Mouse (Mus musculus): ENCODE data around the gene Olfr156. TPM values are rescaled to one million over a fixed set of nuclear protein-coding genes. Genes with fewer than 3 reads are reported as not detected.

Olfr156 gene
- total and polyA plus RNA-seq, 3 experiments: not detected

DNA sequence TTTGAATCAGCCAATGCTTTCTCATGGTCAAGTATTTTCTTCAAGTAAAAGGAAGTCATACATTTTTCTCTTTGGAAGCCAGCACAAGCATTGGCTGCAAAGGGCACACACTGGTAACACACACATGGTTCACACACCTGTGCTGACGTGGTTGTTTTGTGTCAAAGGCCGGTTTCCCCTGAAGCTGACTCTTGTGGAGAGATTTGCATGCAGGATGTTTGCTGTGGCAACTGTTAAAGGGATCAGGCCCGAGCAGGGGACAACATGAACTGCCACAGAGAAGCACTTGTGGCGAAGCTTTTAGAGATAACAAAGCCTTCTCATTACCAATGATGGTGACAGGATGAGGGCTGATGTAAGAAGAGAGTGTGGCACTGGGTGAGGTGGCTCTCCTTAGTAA is 11.1 kb upstream of the Olfr156 start:
- no peak overlapping the region for H3K27ac ChIP-seq (ENCODE audit: insufficient read depth, low read depth)

DNA sequence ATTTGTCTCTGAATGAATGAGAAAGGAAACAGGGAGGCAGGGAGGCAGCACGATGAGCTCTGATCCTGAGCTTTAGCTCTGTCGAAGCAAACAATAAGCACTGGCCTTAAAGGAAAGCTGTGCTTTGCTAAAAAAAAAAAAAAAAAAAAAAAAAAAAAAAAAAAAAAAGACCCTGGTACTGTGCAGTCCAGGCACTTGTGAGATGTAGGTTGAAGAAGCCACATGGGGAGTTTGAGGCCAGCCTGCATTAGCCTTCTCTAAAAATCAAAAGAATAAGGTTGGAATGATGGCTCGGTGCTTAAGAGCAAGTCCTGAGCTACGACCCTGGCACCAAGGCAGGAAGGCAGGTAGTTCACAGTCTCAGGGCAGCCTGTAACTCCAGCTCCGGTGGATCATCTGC is 10.1 kb upstream of the Olfr156 start:
- Histone ChIP-seq H3K27me3 (replicated peaks) (peaks cover 45% of the 10 kb centered on the region), H3K4me1 (ENCODE audit: control insufficient read depth in 1 of 2, insufficient read depth in 2 of 2) (peaks cover 0 to 13% of the 10 kb centered on the region in 2 experiments; a peak in 2 of 4 replicates)

More for the DNA sequence above, 11.1 kb upstream of the Olfr156 start:
- in situ Hi-C loops (cut with MboI; ENCODE audit: low pct_ligation_motif_present, low pct_unique_long_range_greater_than_20kb, low sequenced_read_pairs): no loop called here
- Histone ChIP-seq H3K36me3 (replicated peaks in 1 of 2; ENCODE audit: control insufficient read depth in 1 of 2, insufficient read depth in 1 of 2, low read length in 1 of 2) (no peaks in the 10 kb centered on the region), H3K27me3 (replicated peaks) (peaks cover 43% of the 10 kb centered on the region), H3K4me1 (ENCODE audit: control insufficient read depth in 1 of 2, insufficient read depth in 2 of 2) (peaks cover 0 to 13% of the 10 kb centered on the region in 2 experiments; a peak in 2 of 4 replicates), H3K4me3 (replicated peaks in 1 of 3; ENCODE audit: low read depth in 2 of 3, low read length in 2 of 3, poor library complexity in 1 of 3) (no peak overlapping the region), H3K9ac (ENCODE audit: insufficient read depth, low read depth) (no peak overlapping the region), H3K79me2 (replicated peaks; ENCODE audit: control insufficient read depth, extremely low read depth, insufficient read depth, poor library complexity, severe bottlenecking) (no peaks in the 10 kb centered on the region), H3K4me2 (ENCODE audit: insufficient read depth, low read depth, poor library complexity, severe bottlenecking) (no peak overlapping the region), H3K9me3 (replicated peaks; ENCODE audit: low read length) (no peaks in the 10 kb centered on the region)
- peak; percentile 34 for DNase-seq (ENCODE audit: extremely low read depth)
- TF ChIP-seq RCOR1 (conservative IDR thresholded peaks at IDR 0.05; ENCODE audit: low read depth, low read length) (no peak), RAD21 (IDR thresholded peaks at IDR 0.05; ENCODE audit: low read depth, low read length) (no peak), POLR2AphosphoS2 (IDR thresholded peaks at IDR 0.05; ENCODE audit: low read depth, low read length) (no peak), NELFE (IDR thresholded peaks at IDR 0.05; ENCODE audit: low read depth, low read length) (no peak), MXI1 (IDR thresholded peaks at IDR 0.05; ENCODE audit: low read depth, low read length) (no peak), ZC3H11A (IDR thresholded peaks at IDR 0.05; ENCODE audit: low read depth, low read length) (no peak), MAZ (IDR thresholded peaks at IDR 0.05; ENCODE audit: low read depth, low read length) (no peak), BHLHE40 (IDR thresholded peaks at IDR 0.05; ENCODE audit: low read depth, low read length) (no peak), GABPA (IDR thresholded peaks at IDR 0.05; ENCODE audit: insufficient replicate concordance, low read depth, low read length) (no peak), ZMIZ1 (IDR thresholded peaks at IDR 0.05; ENCODE audit: low read depth, low read length) (no peak), UBTF (IDR thresholded peaks at IDR 0.05; ENCODE audit: low read depth, low read length) (no peak), ELF1 (IDR thresholded peaks at IDR 0.05; ENCODE audit: low read depth, low read length) (no peak), TBP (conservative IDR thresholded peaks at IDR 0.05; ENCODE audit: low read depth, low read length) (no peak)
- dilution Hi-C loops (cut with MboI; ENCODE audit: extremely low pct_ligation_motif_present, extremely low pct_unique_long_range_greater_than_20kb, low sequenced_read_pairs): no loop called here

GRCm38 (mm10) chr4:43832031-43832430 is 8.3 kb upstream of the Olfr156 start:
- dilution Hi-C loops (cut with MboI; ENCODE audit: extremely low pct_ligation_motif_present, extremely low pct_unique_long_range_greater_than_20kb, low sequenced_read_pairs) (no loop called here), in situ Hi-C loops (cut with MboI; ENCODE audit: low pct_ligation_motif_present, low pct_unique_long_range_greater_than_20kb, low sequenced_read_pairs) (no loop called here)
- no peaks in the 10 kb centered on the region for H3K79me2 ChIP-seq (replicated peaks; ENCODE audit: control insufficient read depth, extremely low read depth, insufficient read depth, poor library complexity, severe bottlenecking)
- H3K36me3 ChIP-seq (replicated peaks in 1 of 2; ENCODE audit: control insufficient read depth in 1 of 2, insufficient read depth in 1 of 2, low read length in 1 of 2): no peaks in the 10 kb centered on the region
- H3K4me2 ChIP-seq (ENCODE audit: insufficient read depth, low read depth, poor library complexity, severe bottlenecking): no peak overlapping the region
- no peak overlapping the region for H3K4me3 ChIP-seq (replicated peaks in 1 of 3; ENCODE audit: low read depth in 2 of 3, low read length in 2 of 3, poor library complexity in 1 of 3)
- DNase-seq (ENCODE audit: extremely low read depth): peak; percentile 10
- no peaks in the 10 kb centered on the region for H3K9me3 ChIP-seq (replicated peaks; ENCODE audit: low read length)
- peaks cover 0 to 13% of the 10 kb centered on the region in 2 experiments; a peak in 2 of 4 replicates for H3K4me1 ChIP-seq (ENCODE audit: control insufficient read depth in 1 of 2, insufficient read depth in 2 of 2)
- TF ChIP-seq ELF1 (IDR thresholded peaks at IDR 0.05; ENCODE audit: low read depth, low read length) (no peak), GABPA (IDR thresholded peaks at IDR 0.05; ENCODE audit: insufficient replicate concordance, low read depth, low read length) (no peak), ZC3H11A (IDR thresholded peaks at IDR 0.05; ENCODE audit: low read depth, low read length) (no peak), CTCF (conservative IDR thresholded peaks at IDR 0.05 in 1 of 2, IDR thresholded peaks at IDR 0.05 in 1 of 2; ENCODE audit: low read depth in 2 of 2, low read length in 2 of 2) (peak in 1 of 2 experiments; percentile 41; a peak in 2 of 4 replicates), BHLHE40 (IDR thresholded peaks at IDR 0.05; ENCODE audit: low read depth, low read length) (no peak), SMC3 (IDR thresholded peaks at IDR 0.05; ENCODE audit: low read depth, low read length) (peak; percentile 23)
- H3K9ac ChIP-seq (ENCODE audit: insufficient read depth, low read depth): no peak overlapping the region
- H3K27me3 ChIP-seq (replicated peaks): peaks cover 55% of the 10 kb centered on the region
- H3K27ac ChIP-seq (ENCODE audit: insufficient read depth, low read depth): no peak overlapping the region

More for the DNA sequence above, 10.1 kb upstream of the Olfr156 start:
- no peaks in the 10 kb centered on the region for H3K79me2 ChIP-seq (replicated peaks; ENCODE audit: control insufficient read depth, extremely low read depth, insufficient read depth, poor library complexity, severe bottlenecking)
- no peak for DNase-seq (ENCODE audit: extremely low read depth)
- H3K36me3 ChIP-seq (replicated peaks in 1 of 2; ENCODE audit: control insufficient read depth in 1 of 2, insufficient read depth in 1 of 2, low read length in 1 of 2): no peaks in the 10 kb centered on the region
- TF ChIP-seq ZNF384 (IDR thresholded peaks at IDR 0.05; ENCODE audit: low read depth, low read length) (peak; percentile 54), ZKSCAN1 (IDR thresholded peaks at IDR 0.05; ENCODE audit: borderline replicate concordance, low read depth, low read length) (no peak)
- dilution Hi-C loops (cut with MboI; ENCODE audit: extremely low pct_ligation_motif_present, extremely low pct_unique_long_range_greater_than_20kb, low sequenced_read_pairs): no loop called here
- in situ Hi-C loops (cut with MboI; ENCODE audit: low pct_ligation_motif_present, low pct_unique_long_range_greater_than_20kb, low sequenced_read_pairs): no loop called here
- H3K9me3 ChIP-seq (replicated peaks; ENCODE audit: low read length): no peaks in the 10 kb centered on the region
- no peak overlapping the region for H3K27ac ChIP-seq (ENCODE audit: insufficient read depth, low read depth)
- no peak overlapping the region for H3K9ac ChIP-seq (ENCODE audit: insufficient read depth, low read depth)
- no peak overlapping the region for H3K4me2 ChIP-seq (ENCODE audit: insufficient read depth, low read depth, poor library complexity, severe bottlenecking)
- H3K4me3 ChIP-seq (replicated peaks in 1 of 3; ENCODE audit: low read depth in 2 of 3, low read length in 2 of 3, poor library complexity in 1 of 3): no peak overlapping the region

Data from CH12.LX (cell line).